Mouse (Mus musculus): ENCODE results near the gene Sowahb. TPM values are rescaled to one million over a fixed set of nuclear protein-coding genes. Genes with fewer than 3 reads are reported as not detected.

Gene Sowahb
- total RNA-seq, 2 experiments from 2014 or later, result 25.1 to 29.8 TPM

DNA sequence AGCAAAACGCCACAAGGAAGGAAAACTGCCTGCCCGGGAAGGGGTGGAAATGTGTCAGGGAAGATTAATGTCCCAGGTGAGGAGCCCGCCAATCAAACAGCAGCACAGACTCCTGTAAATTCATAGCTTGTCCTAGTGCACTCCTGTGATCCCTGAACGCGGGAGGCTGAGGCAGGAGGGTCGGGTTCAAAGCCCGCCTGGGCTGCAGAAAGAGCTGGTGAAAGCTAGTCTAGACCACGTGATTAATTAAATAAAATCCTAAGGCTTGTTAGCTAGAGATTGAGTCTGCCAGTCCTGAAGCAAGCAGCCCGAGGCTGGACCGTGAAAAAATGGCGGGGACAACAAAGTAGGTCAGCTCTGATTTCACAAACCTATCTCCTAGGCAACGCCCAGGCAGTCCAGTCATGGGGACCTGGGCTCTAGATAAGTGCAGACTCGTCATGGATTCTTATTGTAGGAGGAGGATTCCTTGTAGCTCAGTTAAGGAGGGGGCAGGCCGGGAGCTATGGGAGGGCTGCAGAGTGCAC is 38.9 kb downstream of the Sowahb start:
- peak; percentile 35 to 47 for DNase-seq (ENCODE audit: low spot score in 2 of 2)

DNA sequence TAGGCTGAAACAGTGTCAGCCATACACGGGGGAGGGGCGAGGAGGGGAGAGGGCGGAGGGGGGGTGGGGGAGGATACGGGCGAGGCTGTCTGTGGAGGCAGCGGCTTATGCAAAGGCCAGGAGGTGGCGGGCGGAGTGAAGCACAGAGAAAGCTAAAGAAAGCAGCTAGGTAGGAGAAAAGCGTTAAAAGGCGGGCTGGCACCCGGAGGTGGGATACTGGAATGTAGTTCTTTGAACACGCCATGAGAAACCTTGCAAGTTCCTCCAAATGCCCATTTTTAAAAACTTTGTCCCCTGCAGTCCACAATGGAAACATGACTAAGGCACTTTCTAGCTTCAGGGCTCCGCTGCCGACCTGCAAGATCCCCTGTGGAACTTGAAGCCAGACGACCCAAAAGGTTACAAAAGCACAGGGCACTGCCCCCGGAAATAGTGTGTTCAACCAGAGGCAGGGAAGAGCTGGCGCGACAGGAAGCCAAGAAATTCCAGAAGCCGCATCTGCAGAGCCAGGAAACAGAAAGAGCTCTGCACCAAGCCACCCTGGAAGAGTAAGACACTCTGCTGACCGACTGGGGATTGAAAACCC is 39.5 kb downstream of the Sowahb start:
- peak; percentile 49 to 71 for DNase-seq (ENCODE audit: low spot score in 2 of 2)

DNA sequence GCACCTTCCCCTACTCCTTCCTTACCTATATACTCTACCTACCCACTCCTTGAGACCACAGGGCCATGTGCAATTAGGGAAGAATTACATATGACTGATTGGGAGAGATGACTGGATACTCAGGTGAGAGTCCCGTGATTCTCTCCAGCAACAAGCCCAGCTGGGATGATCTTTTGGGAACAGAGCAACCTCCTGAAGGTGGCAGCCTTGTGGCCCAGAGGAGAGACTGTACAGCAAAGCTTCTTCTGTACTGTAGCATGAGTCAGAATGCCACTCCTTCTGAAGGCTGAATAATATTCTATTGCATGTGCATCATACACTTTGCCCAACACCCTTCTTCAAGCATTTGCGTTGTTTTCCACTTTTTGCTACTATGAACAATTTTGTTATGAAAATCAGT is 42.2 kb downstream of the Sowahb start:
- no peak for DNase-seq (ENCODE audit: low spot score in 2 of 2)

DNA sequence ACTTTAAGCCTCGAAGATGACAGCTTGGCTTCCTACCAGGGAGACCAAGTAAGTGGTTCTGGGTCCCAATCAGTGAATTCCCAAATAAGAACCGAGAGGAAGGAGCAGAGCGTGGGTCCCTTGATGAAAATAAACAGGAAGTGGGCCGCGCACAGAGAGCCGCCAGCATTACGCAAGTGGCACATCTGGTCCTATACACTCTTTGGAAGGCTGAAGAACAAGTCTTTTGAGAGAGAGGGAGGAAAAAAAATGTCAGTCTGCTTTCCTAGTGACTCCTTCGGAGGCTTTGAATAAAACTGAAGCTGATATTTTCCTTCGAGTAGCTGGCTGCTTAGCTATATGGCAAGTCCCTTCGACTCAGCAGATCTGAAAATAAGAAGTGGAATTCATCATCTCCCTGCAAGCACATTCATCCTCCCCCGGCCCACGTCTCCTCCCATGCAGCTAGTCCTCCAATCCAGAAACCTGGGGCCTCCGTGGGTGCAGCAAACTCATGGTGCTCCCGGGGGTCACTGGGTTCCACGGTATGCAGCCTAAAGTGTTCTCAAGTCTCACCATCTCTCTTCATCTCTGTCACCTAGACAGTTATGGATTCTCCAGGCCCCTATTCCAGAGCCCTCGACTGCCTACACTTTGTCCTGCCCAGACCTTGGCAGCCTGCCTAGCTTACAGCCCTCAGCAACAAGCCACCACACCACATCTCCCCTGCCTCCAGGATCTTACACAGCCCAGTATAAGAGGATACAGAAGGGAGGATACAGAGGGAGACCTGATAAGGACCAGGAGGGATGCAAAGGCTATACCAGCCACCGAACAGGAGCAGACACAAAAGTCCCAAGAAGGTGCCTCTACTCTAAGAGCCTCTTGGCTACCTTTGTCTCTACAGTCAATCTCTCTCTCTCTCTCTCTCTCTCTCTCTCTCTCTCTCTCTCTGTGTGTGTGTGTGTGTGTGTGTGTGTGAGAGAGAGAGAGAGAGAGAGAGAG is 43.8 kb downstream of the Sowahb start:
- peak; percentile 66 to 81 for DNase-seq (ENCODE audit: low spot score in 2 of 2)

DNA sequence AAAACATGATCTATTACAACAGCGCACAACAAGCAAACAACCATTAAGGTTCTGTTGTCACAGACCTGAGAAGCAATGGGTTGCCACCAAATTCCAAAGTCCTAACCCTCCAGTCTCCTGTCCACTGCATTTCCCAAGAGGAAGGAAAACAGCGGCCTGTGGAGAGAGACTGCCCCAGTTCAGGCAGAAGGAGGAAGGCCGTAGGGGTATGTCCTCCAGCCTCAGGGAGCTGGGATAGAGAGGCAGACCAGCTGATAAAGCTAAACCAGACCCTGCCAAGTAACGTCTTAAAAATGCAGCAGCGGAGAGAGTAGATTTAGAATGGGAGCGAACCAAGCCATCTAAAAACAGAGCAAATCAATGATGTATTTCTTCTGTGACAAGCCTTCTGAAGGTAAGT is 44.8 kb downstream of the Sowahb start:
- DNase-seq (ENCODE audit: low spot score in 2 of 2), result no peak

DNA sequence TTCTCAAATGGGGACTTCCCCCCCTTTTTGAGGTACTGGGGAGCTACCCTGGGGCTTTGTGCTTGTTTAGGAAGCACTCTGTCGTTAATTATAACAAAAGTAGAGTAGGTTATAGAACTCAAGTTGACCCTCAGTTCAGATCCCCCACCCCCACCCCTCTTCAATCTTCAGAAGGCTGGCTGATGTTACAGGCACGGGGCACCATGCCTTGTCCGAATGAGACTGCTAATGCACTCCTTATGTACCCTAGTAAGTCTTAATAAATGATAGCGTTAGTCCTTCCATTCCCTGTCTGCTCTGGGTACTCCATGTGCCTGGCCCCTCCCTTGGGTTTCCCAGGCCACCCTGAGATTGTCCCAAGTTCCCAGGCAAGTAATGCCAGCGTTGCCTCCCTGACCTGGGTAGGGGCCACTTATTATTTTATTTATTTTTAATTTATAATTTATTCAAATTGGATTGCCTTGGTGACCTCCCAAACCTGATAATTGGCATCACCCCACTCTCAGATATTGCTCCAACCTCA is 46.3 kb downstream of the Sowahb start:
- no peak for DNase-seq (ENCODE audit: low spot score in 2 of 2)

DNA sequence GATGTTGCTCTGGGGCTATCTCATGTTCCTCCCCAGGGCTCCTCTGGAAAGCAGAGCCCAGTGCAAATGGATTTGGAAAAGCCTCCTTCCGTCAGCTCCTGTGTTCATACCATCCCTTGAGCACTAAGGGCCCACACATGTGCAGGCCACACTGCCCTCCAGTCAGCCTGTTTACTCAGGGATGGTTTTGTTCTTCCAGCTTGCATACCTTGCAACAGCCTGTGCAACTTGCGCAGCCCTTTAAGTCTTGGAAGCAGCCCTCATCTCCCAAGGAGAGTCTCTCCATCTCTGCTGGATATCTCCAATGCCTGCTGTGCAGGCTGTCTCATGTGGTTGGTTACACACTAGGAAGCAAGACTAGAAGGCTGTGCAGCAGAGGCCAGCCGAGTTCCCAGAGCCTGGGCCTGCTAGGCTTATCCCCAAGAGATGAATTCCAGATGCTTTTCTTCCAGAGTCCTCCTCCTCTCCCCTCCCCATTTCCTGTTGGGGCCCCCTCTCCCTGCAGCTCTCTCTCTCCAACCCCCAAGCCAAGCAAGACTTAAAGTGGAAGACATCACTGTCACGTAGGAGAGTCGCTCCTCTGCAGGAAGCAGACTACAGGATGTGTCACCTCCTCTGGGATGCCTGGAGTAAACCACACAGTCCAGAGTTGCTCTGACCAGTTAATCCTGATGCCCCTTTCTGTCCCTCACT is 47.2 kb downstream of the Sowahb start:
- DNase-seq (ENCODE audit: low spot score in 2 of 2), result no peak

DNA sequence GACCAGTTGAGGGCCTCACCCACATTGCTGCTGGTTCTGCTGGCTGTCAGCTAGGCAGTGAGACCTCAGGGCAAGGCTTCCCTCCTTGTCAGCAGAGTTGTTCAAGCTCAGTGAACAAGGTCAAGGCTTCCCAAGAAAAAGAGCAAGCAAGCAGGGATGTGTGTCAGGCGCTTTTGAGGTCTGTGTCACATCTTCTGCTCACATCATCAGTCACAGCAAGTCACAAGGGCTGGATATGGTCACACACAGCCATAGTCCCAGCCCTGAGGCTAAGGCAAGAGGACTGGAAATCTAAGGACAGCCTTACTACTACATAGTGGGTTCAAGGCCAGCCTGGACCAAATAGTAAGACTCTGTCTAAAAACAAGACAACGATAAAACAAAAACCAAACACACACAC is 50.0 kb downstream of the Sowahb start:
- DNase-seq (ENCODE audit: low spot score in 2 of 2), result no peak

DNA sequence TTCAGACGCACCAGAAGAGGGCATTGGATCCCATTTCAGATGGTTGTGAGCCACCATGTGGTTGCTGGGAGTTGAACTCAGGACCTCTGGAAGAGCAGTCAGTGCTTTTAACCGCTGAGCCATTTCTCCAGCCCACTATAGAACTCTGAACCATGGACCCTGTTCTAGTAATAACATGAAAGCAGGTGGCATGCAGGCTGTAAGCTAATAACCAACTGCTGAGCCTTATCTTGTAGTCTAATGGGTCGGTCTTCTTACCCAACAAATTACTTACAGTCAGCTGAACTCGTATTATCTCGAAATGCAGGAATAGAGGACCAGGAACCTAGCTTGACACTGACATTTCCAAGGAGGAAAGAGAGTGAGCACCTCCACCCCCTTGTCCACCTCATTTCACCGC is 50.5 kb downstream of the Sowahb start:
- DNase-seq (ENCODE audit: low spot score in 2 of 2), result no peak

DNA sequence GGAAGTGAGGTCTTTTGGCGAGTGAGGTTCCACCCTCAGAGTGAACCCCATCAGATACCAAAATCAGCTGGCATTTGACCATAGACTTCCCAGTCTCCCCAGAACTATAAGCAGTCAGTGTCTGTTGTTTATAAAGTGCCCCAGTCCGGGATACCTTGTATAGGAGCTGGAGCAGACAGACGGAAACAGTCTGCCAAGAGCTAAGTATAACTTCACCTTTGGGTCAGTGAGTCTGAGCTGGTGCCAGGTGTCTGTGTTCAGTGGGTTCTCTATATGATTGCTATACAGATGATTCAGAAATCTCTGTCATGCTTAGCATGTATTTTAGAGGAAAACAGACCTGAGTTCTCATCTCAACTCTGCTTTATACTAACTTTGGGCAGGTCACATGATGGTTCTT is 52.7 kb downstream of the Sowahb start:
- no peak for DNase-seq (ENCODE audit: low spot score in 2 of 2)

Other genes with a start within 250 kb of the Sowahb start
- 100 to 1,000 TPM; 180 to 181 TPM for gene Sept11, start 48.4 kb upstream of the Sowahb start, total RNA-seq (2021)
- 100 to 1,000 TPM; 284 to 293 TPM for gene Ccni, start 161.5 kb upstream of the Sowahb start, total RNA-seq (2021)
- gene 2010109A12Rik, start 161.5 kb upstream of the Sowahb start, total RNA-seq (2021), result under 1 TPM; 0.52 to 0.56 TPM
- gene Ccng2, start 222.2 kb upstream of the Sowahb start, total RNA-seq (2021), result 10 to 100 TPM; 36.8 to 43.2 TPM

All from left cerebral cortex, adult 18-20 months (tissue).